Mouse (Mus musculus): ENCODE results near the gene Enpp4. TPM values are rescaled to one million over a fixed set of nuclear protein-coding genes. Genes with fewer than 3 reads are reported as not detected.

Gene Enpp4
- polyA plus RNA-seq, 1 experiment from 2014 or later = 3.9 TPM

- Histone ChIP-seq H3K4me1 (ENCODE audit: control insufficient read depth, insufficient read depth, low read length) (no peaks in the 10 kb centered on the region), H3K36me3 (ENCODE audit: control insufficient read depth, insufficient read depth, low read length) (0 out of 2 replicates have a peak, but pooled peaks cover 4% of the 10 kb centered on the region), H3K4me2 (ENCODE audit: low read depth, low read length) (peak within 1 kb of the TSS; percentile 88), H3K27ac (replicated peaks; ENCODE audit: low read depth, low read length) (peak within 1 kb of the TSS; percentile 46; the same call in 1 of the 2 replicates), H3K4me3 (ENCODE audit: low read depth, low read length) (peak within 1 kb of the TSS; percentile 55), H3K9ac (ENCODE audit: low read depth, low read length) (peak within 1 kb of the TSS; percentile 69), H3K9me3 (ENCODE audit: control insufficient read depth, low read length) (no peaks in the 10 kb centered on the region), H3K27me3 (replicated peaks; ENCODE audit: control insufficient read depth, insufficient read depth, low read length) (no peaks in the 10 kb centered on the region)
- DNase-seq (ENCODE audit: low spot score) = peak; percentile 93
- WGBS = 1% methylated on average over 30 of the region's 31 CpGs
- ATAC-seq (ENCODE audit: low read depth) = peak; percentile 99
These were observed 26.8 kb downstream of the Enpp4 start, which contains the start of gene Enpp5 for GRCm38 (mm10) chr17:44078631-44079350. Gene Enpp5 (plus strand): TSS chr17:44078813.

GRCm38 (mm10) chr17:44077843-44078160 lies 27.8 kb downstream of the Enpp4 start:
- no peak overlapping the region for H3K27ac ChIP-seq (replicated peaks; ENCODE audit: low read depth, low read length)
- H3K27me3 ChIP-seq (replicated peaks; ENCODE audit: control insufficient read depth, insufficient read depth, low read length) = no peaks in the 10 kb centered on the region
- H3K4me1 ChIP-seq (ENCODE audit: control insufficient read depth, insufficient read depth, low read length) = no peaks in the 10 kb centered on the region
- H3K36me3 ChIP-seq (ENCODE audit: control insufficient read depth, insufficient read depth, low read length) = 0 out of 2 replicates have a peak, but pooled peaks cover 4% of the 10 kb centered on the region
- no peak overlapping the region for H3K4me2 ChIP-seq (ENCODE audit: low read depth, low read length)
- H3K9ac ChIP-seq (ENCODE audit: low read depth, low read length) = no peak overlapping the region
- no peak for ATAC-seq (ENCODE audit: low read depth)
- no peak overlapping the region for H3K4me3 ChIP-seq (ENCODE audit: low read depth, low read length)
- H3K9me3 ChIP-seq (ENCODE audit: control insufficient read depth, low read length) = no peaks in the 10 kb centered on the region
- WGBS = 61% methylated on average over 2 of the region's 2 CpGs
- no peak for DNase-seq (ENCODE audit: low spot score)

GRCm38 (mm10) chr17:44077146-44077842 lies 28.3 kb downstream of the Enpp4 start:
- Histone ChIP-seq H3K4me2 (ENCODE audit: low read depth, low read length) (no peak overlapping the region), H3K27ac (replicated peaks; ENCODE audit: low read depth, low read length) (no peak overlapping the region), H3K27me3 (replicated peaks; ENCODE audit: control insufficient read depth, insufficient read depth, low read length) (no peaks in the 10 kb centered on the region), H3K4me3 (ENCODE audit: low read depth, low read length) (no peak overlapping the region), H3K9ac (ENCODE audit: low read depth, low read length) (no peak overlapping the region), H3K4me1 (ENCODE audit: control insufficient read depth, insufficient read depth, low read length) (no peaks in the 10 kb centered on the region), H3K36me3 (ENCODE audit: control insufficient read depth, insufficient read depth, low read length) (0 out of 2 replicates have a peak, but pooled peaks cover 4% of the 10 kb centered on the region), H3K9me3 (ENCODE audit: control insufficient read depth, low read length) (no peaks in the 10 kb centered on the region)
- DNase-seq (ENCODE audit: low spot score) (no peak), ATAC-seq (ENCODE audit: low read depth) (no peak)
- WGBS = 84% methylated on average over 12 of the region's 12 CpGs

DNA sequence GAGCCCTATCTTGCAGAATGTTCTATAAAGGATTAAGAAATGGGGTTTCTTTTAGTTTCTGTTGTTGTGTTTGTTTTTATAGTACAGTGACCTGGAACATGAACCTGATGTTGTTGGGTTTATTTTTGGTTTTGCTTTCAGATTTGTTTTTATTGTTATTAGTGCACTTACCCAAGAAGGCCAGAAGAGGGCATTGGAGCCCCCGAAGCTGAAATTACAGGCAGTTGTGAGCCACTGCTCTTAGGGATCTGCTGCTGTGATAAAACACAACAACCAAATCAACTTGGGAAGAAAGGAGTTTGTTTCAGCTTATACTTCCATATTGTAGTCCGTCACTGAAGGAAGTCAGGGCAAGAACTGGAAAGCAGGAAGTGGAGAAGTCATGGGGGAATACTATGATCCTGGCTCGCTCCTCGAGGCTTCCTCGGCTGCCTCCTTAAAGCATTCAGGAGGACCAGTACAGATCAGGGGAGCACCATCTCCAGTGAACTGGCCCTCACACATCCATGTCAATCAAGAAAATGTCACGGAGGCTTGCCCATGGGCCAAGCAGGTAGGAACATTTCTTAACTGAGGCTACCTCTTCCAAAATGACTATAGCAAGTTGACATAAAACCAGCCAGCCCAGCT lies 29.4 kb downstream of the Enpp4 start:
- H3K4me2 ChIP-seq (ENCODE audit: low read depth, low read length) = no peak overlapping the region

GRCm38 (mm10) chr17:44075601-44076000 lies 30.0 kb downstream of the Enpp4 start:
- H3K9ac ChIP-seq (ENCODE audit: low read depth, low read length) = no peak overlapping the region
- no peaks in the 10 kb centered on the region for H3K27me3 ChIP-seq (replicated peaks; ENCODE audit: control insufficient read depth, insufficient read depth, low read length)
- no peak for DNase-seq (ENCODE audit: low spot score)
- 80% methylated on average over 3 of the region's 3 CpGs for WGBS
- no peak overlapping the region for H3K27ac ChIP-seq (replicated peaks; ENCODE audit: low read depth, low read length)
- H3K9me3 ChIP-seq (ENCODE audit: control insufficient read depth, low read length) = no peaks in the 10 kb centered on the region
- no peaks in the 10 kb centered on the region for H3K4me1 ChIP-seq (ENCODE audit: control insufficient read depth, insufficient read depth, low read length)
- no peak overlapping the region for H3K4me2 ChIP-seq (ENCODE audit: low read depth, low read length)
- no peaks in the 10 kb centered on the region for H3K36me3 ChIP-seq (ENCODE audit: control insufficient read depth, insufficient read depth, low read length)
- no peak for ATAC-seq (ENCODE audit: low read depth)
- H3K4me3 ChIP-seq (ENCODE audit: low read depth, low read length) = no peak overlapping the region

More for the DNA sequence above, 29.4 kb downstream of the Enpp4 start:
- Histone ChIP-seq H3K4me3 (ENCODE audit: low read depth, low read length) (no peak overlapping the region), H3K9me3 (ENCODE audit: control insufficient read depth, low read length) (no peaks in the 10 kb centered on the region), H3K9ac (ENCODE audit: low read depth, low read length) (no peak overlapping the region), H3K27me3 (replicated peaks; ENCODE audit: control insufficient read depth, insufficient read depth, low read length) (no peaks in the 10 kb centered on the region), H3K4me1 (ENCODE audit: control insufficient read depth, insufficient read depth, low read length) (no peaks in the 10 kb centered on the region), H3K27ac (replicated peaks; ENCODE audit: low read depth, low read length) (no peak overlapping the region), H3K36me3 (ENCODE audit: control insufficient read depth, insufficient read depth, low read length) (0 out of 2 replicates have a peak, but pooled peaks cover 3% of the 10 kb centered on the region)
- ATAC-seq (ENCODE audit: low read depth) (no peak), DNase-seq (ENCODE audit: low spot score) (peak; percentile 47)
- 35% methylated on average over 6 of the region's 6 CpGs for WGBS

GRCm38 (mm10) chr17:44071680-44072079 lies 33.9 kb downstream of the Enpp4 start:
- Histone ChIP-seq H3K4me1 (ENCODE audit: control insufficient read depth, insufficient read depth, low read length) (no peaks in the 10 kb centered on the region), H3K9me3 (ENCODE audit: control insufficient read depth, low read length) (no peaks in the 10 kb centered on the region), H3K4me3 (ENCODE audit: low read depth, low read length) (no peak overlapping the region), H3K36me3 (ENCODE audit: control insufficient read depth, insufficient read depth, low read length) (no peaks in the 10 kb centered on the region), H3K9ac (ENCODE audit: low read depth, low read length) (no peak overlapping the region), H3K4me2 (ENCODE audit: low read depth, low read length) (no peak overlapping the region), H3K27me3 (replicated peaks; ENCODE audit: control insufficient read depth, insufficient read depth, low read length) (no peaks in the 10 kb centered on the region), H3K27ac (replicated peaks; ENCODE audit: low read depth, low read length) (no peak overlapping the region)
- ATAC-seq (ENCODE audit: low read depth) (no peak), DNase-seq (ENCODE audit: low spot score) (no peak)

GRCm38 (mm10) chr17:44068876-44069275 lies 36.7 kb downstream of the Enpp4 start:
- ATAC-seq (ENCODE audit: low read depth) (no peak), DNase-seq (ENCODE audit: low spot score) (no peak)
- H3K4me1 ChIP-seq (ENCODE audit: control insufficient read depth, insufficient read depth, low read length) = no peaks in the 10 kb centered on the region
- H3K27ac ChIP-seq (replicated peaks; ENCODE audit: low read depth, low read length) = no peak overlapping the region
- H3K9ac ChIP-seq (ENCODE audit: low read depth, low read length) = no peak overlapping the region
- no peaks in the 10 kb centered on the region for H3K9me3 ChIP-seq (ENCODE audit: control insufficient read depth, low read length)
- no peaks in the 10 kb centered on the region for H3K27me3 ChIP-seq (replicated peaks; ENCODE audit: control insufficient read depth, insufficient read depth, low read length)
- no peaks in the 10 kb centered on the region for H3K36me3 ChIP-seq (ENCODE audit: control insufficient read depth, insufficient read depth, low read length)
- no peak overlapping the region for H3K4me2 ChIP-seq (ENCODE audit: low read depth, low read length)
- H3K4me3 ChIP-seq (ENCODE audit: low read depth, low read length) = no peak overlapping the region
- WGBS = 72% methylated on average over 6 of the region's 6 CpGs

DNA sequence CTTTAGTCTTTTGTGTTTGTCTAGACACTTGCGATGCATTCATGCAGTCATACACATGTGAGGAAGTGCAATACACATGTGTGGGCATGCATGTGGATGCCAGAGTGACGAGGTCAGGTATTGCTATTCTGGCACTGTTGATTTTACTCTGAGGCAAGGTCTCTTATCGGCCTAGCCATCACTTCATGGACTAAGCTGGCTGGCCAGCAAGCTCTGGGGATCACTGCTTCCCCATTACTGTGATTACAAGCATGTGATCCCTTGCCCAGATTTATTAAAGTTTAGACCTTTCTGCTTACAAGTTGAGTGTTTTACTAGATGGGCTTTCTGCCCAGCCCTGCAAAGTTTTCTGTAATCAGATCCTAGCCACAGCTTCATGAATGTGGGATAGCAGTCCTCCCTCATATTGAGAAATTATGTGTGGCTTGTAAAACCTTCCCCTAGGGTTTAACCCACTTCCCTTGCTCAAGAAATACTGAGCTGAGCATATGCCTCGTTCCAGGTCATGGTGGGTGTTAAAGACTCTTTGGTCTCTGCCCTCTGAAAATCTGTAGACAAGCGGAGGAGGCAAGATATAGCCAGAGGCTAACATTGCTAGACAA lies 44.2 kb downstream of the Enpp4 start:
- peak; percentile 84 for DNase-seq (ENCODE audit: low spot score)
- Histone ChIP-seq H3K9ac (ENCODE audit: low read depth, low read length) (no peak overlapping the region), H3K4me2 (ENCODE audit: low read depth, low read length) (no peak overlapping the region), H3K4me3 (ENCODE audit: low read depth, low read length) (no peak overlapping the region), H3K9me3 (ENCODE audit: control insufficient read depth, low read length) (no peaks in the 10 kb centered on the region), H3K27ac (replicated peaks; ENCODE audit: low read depth, low read length) (no peak overlapping the region), H3K36me3 (ENCODE audit: control insufficient read depth, insufficient read depth, low read length) (no peaks in the 10 kb centered on the region), H3K4me1 (ENCODE audit: control insufficient read depth, insufficient read depth, low read length) (peaks cover 7% of the 10 kb centered on the region; the same call in 1 of the 2 replicates), H3K27me3 (replicated peaks; ENCODE audit: control insufficient read depth, insufficient read depth, low read length) (no peaks in the 10 kb centered on the region)
- whole genome bisulfite sequencing = 55% methylated on average over 5 of the region's 5 CpGs
- peak; percentile 67 for ATAC-seq (ENCODE audit: low read depth)

Data from embryonic facial prominence, embryonic 14.5 days (tissue).